Mouse (Mus musculus): ENCODE results near the gene Usp37.
A peak's percentile ranks its signal among the peaks of the same experiment; 100 is the strongest.

Gene Usp37

GRCm38 (mm10) chr1:74460273-74460672 is 83.8 kb downstream of the Usp37 start:
- DNase-seq (ENCODE audit: low spot score) = peak; percentile 32

- DNase-seq (ENCODE audit: low spot score) = peak; percentile 50
Observed at GRCm38 (mm10) chr1:74452611-74453045, 91.5 kb downstream of the Usp37 start.

- no peak for DNase-seq (ENCODE audit: low spot score)
Observed at GRCm38 (mm10) chr1:74444538-74444937, 99.5 kb downstream of the Usp37 start.

GRCm38 (mm10) chr1:74439166-74439876 is 104.8 kb downstream of the Usp37 start:
- no peak for DNase-seq (ENCODE audit: low spot score)

GRCm38 (mm10) chr1:74437702-74438427 is 106.2 kb downstream of the Usp37 start:
- DNase-seq (ENCODE audit: low spot score) = no peak

GRCm38 (mm10) chr1:74435563-74435962 is 108.5 kb downstream of the Usp37 start:
- peak; percentile 40 for DNase-seq (ENCODE audit: low spot score)

GRCm38 (mm10) chr1:74434596-74434995 is 109.5 kb downstream of the Usp37 start:
- DNase-seq (ENCODE audit: low spot score) = no peak

GRCm38 (mm10) chr1:74433220-74433619 is 110.9 kb downstream of the Usp37 start:
- no peak for DNase-seq (ENCODE audit: low spot score)

- DNase-seq (ENCODE audit: low spot score) = no peak
Observed at GRCm38 (mm10) chr1:74425845-74426244, 118.2 kb downstream of the Usp37 start.

GRCm38 (mm10) chr1:74423147-74423546 is 120.9 kb downstream of the Usp37 start:
- no peak for DNase-seq (ENCODE audit: low spot score)

- DNase-seq (ENCODE audit: low spot score) = no peak
Observed at GRCm38 (mm10) chr1:74419440-74419794, 124.7 kb downstream of the Usp37 start.

- DNase-seq (ENCODE audit: low spot score) = no peak
Observed at GRCm38 (mm10) chr1:74418747-74419439, 125.2 kb downstream of the Usp37 start.

GRCm38 (mm10) chr1:74415143-74415542 is 128.9 kb downstream of the Usp37 start:
- DNase-seq (ENCODE audit: low spot score) = peak; percentile 62

GRCm38 (mm10) chr1:74412711-74413110 is 131.4 kb downstream of the Usp37 start:
- no peak for DNase-seq (ENCODE audit: low spot score)

GRCm38 (mm10) chr1:74411753-74412325 is 132.2 kb downstream of the Usp37 start:
- DNase-seq (ENCODE audit: low spot score) = no peak

GRCm38 (mm10) chr1:74408589-74409504 is 135.2 kb downstream of the Usp37 start, which contains the start of gene Vil1:
Gene Vil1 (plus strand): TSS chr1:74409376.
- DNase-seq (ENCODE audit: low spot score) = no peak

GRCm38 (mm10) chr1:74404206-74404605 is 139.9 kb downstream of the Usp37 start:
- DNase-seq (ENCODE audit: low spot score) = no peak

GRCm38 (mm10) chr1:74401015-74401702 is 142.9 kb downstream of the Usp37 start:
- no peak for DNase-seq (ENCODE audit: low spot score)

- DNase-seq (ENCODE audit: low spot score) = no peak
Observed at GRCm38 (mm10) chr1:74400531-74400930, 143.6 kb downstream of the Usp37 start.

GRCm38 (mm10) chr1:74397919-74398451 is 146.1 kb downstream of the Usp37 start:
- DNase-seq (ENCODE audit: low spot score) = peak; percentile 70
